Mouse (Mus musculus) kidney, embryonic 14.5 days (tissue): ENCODE measurements at regions not wholly inside any gene's neighbourhood (a gene's known extent, or its start where the extent isn't known, plus 50 kb on each side); places are given as distances from the start of the nearest gene placed in this dataset.

Experiments used
- ATAC-seq: fragments of 200-750 bp; cut with Nextera tagmentation; 2 replicates; pipeline ENCODE4 v1.8.0; 2017; ENCODE audit warnings: moderate number of reproducible peaks, mild to moderate bottlenecking, moderate TSS enrichment, moderate library complexity; ENCODE audit not compliant: low FRiP score, low TSS enrichment
- H3K27ac ChIP-seq: fragments of 300-500 bp; sonication (generic); 2 replicates; pipeline ENCODE4 v1.5.1; 2014; ENCODE audit warnings: low read depth, mild to moderate bottlenecking, low read length, moderate library complexity, mixed read lengths
- H3K27me3 ChIP-seq: fragments of 300-500 bp; sonication (generic); 2 replicates; pipeline ENCODE4 v1.6.1; 2014; ENCODE audit warnings: mild to moderate bottlenecking, low read length; ENCODE audit not compliant: control insufficient read depth, insufficient read depth
- H3K36me3 ChIP-seq: fragments of 300-500 bp; sonication (generic); 2 replicates; pipeline ENCODE4 v1.6.1; 2014; ENCODE audit warnings: low read length, mixed read lengths; ENCODE audit not compliant: control insufficient read depth, insufficient read depth
- H3K4me1 ChIP-seq: fragments of 300-500 bp; sonication (generic); 2 replicates; pipeline ENCODE4 v1.6.1; 2014; ENCODE audit warnings: low read length, mixed read lengths; ENCODE audit not compliant: control insufficient read depth, insufficient read depth
- H3K4me2 ChIP-seq: fragments of 300-500 bp; sonication (generic); replicated peaks from 2 replicates; pipeline ENCODE4 v1.6.1; 2014; ENCODE audit warnings: low read depth, mild to moderate bottlenecking, low read length
- H3K4me3 ChIP-seq: fragments of 300-500 bp; sonication (generic); 2 replicates; pipeline ENCODE4 v1.5.1; 2014; ENCODE audit warnings: mild to moderate bottlenecking, low read length
- H3K9ac ChIP-seq: fragments of 300-500 bp; sonication (generic); 2 replicates; pipeline ENCODE4 v1.6.1; 2014; ENCODE audit warnings: low read depth, mild to moderate bottlenecking, low read length, moderate library complexity
- H3K9me3 ChIP-seq: fragments of 300-500 bp; sonication (generic); 2 replicates; pipeline ENCODE4 v1.6.1; 2016; ENCODE audit warnings: low read length; ENCODE audit not compliant: control insufficient read depth
- WGBS: fragments of 180-500 bp; shearing (Covaris S2); extraction: QIAGEN DNeasy Blood & Tissue Kit; methylation state at CpG from one replicate; pipeline ENCODE4 v1.1.7; 2014; 5-methylcytosine and 5-hydroxymethylcytosine counted together

DNA sequence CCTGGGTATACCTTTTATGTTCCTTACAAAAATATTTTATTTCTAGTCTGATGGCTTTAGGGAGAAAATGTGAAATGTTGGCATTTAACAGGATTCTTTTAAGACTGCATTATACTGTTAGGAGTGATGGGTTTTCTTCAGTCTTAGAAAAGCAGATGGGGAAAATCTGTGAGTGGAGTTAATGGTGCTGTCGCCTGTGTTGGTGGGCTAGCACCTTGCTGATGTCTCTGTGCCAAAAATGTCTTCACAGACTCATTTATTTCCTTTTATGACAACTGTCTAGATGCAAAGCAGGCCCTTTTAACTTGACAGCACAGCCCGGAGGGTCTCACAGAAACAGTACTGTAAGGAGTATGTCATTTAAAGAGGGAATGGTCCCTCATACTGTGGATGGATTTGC, 131.9 kb upstream of the Fn1 start:
- Histone ChIP-seq H3K9ac (no peak overlapping the region), H3K36me3 (no peaks in the 10 kb centered on the region), H3K4me2 (no peak overlapping the region), H3K4me1 (no peaks in the 10 kb centered on the region), H3K9me3 (no peaks in the 10 kb centered on the region), H3K27ac (no peak overlapping the region), H3K27me3 (no peaks in the 10 kb centered on the region), H3K4me3 (no peak overlapping the region)
- WGBS = 68% methylated on average over 2 of the region's 2 CpGs
- ATAC-seq = no peak

DNA sequence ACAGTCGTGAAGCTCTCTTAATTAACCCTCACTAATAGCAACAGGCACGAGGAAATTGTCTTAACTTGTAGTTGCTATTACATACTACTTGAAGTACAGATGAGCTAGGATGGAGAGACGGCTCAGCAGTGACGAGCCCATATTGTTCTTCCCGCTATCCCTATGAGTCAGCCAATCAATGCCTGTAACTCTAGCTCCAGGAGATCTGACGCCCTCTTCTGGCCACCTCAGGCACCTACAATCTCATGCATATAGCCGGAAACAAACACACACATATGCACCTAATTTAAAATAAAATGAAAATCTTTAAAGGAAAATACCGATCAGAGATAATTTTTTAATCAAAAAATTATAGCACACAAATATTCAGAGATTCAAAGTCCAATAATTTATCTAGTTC, 125.3 kb upstream of the Fn1 start:
- no peaks in the 10 kb centered on the region for H3K9me3 ChIP-seq
- no peak overlapping the region for H3K4me2 ChIP-seq
- no peak overlapping the region for H3K9ac ChIP-seq
- no peak overlapping the region for H3K4me3 ChIP-seq
- H3K4me1 ChIP-seq = no peaks in the 10 kb centered on the region
- H3K27ac ChIP-seq = no peak overlapping the region
- ATAC-seq = no peak
- WGBS = 88% methylated on average over 8 of the region's 8 CpGs
- no peaks in the 10 kb centered on the region for H3K36me3 ChIP-seq
- H3K27me3 ChIP-seq = no peaks in the 10 kb centered on the region

DNA sequence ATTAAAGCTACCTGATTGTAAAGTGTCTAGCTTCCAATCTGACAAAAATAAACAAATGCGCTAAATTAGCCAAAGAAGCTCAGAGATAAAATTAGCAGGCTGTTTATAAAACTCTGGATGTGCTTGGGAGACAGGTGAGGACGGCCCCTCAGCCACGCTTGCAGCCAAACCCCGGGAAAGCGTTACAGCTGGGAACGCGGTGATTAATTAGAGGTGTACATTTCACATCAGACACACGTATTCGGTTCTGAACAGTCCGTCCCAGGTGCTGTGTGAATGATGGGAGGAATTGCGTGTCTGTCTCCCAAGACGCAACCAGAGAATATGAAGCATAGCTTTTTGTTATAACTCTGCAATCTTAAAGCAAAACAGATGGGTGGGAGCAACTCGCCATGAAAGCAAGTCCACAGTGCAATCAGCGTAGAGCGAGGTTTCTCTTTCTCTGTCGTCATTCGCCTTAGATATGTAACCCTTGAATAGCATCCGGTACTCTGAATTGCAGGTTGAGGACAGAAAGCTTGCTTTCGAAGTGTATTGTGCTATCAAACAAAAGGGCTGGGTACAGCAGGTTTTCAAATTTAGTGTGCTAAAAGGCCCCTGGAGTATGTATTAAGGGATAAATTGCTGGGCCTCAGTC, 123.0 kb upstream of the Fn1 start:
- no peaks in the 10 kb centered on the region for H3K27me3 ChIP-seq
- H3K36me3 ChIP-seq = no peaks in the 10 kb centered on the region
- no peak overlapping the region for H3K9ac ChIP-seq
- ATAC-seq = no peak
- no peaks in the 10 kb centered on the region for H3K4me1 ChIP-seq
- H3K27ac ChIP-seq = no peak overlapping the region
- 78% methylated on average over 19 of the region's 19 CpGs for WGBS
- H3K4me3 ChIP-seq = no peak overlapping the region
- H3K9me3 ChIP-seq = peaks cover 4% of the 10 kb centered on the region; the same call in 1 of the 2 replicates
- H3K4me2 ChIP-seq = no peak overlapping the region

DNA sequence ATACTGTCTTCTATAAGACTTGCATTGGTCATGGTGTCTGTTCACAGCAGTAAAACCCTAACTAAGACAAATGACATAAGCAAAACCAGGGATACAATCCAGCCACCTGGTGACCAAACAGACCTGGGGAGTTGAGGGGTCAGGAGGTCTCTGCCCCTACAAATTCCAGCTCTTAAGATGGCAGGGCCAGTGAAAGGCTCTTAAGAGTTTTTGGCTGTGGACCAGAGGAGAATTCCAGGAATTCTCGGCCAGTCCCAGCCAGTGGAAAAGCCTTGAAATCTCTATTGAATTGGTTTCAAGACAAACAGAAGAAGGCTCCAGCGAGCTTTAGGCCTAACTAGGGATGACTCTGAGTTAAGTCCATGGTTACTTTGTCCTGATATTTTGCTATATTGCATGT, 119.5 kb upstream of the Fn1 start:
- Histone ChIP-seq H3K4me1 (no peaks in the 10 kb centered on the region), H3K9ac (no peak overlapping the region), H3K9me3 (peaks cover 4% of the 10 kb centered on the region; the same call in 1 of the 2 replicates), H3K4me3 (no peak overlapping the region), H3K27me3 (no peaks in the 10 kb centered on the region), H3K4me2 (no peak overlapping the region), H3K27ac (no peak overlapping the region), H3K36me3 (no peaks in the 10 kb centered on the region)
- no peak for ATAC-seq
- WGBS = 76% methylated on average over 2 of the region's 2 CpGs

DNA sequence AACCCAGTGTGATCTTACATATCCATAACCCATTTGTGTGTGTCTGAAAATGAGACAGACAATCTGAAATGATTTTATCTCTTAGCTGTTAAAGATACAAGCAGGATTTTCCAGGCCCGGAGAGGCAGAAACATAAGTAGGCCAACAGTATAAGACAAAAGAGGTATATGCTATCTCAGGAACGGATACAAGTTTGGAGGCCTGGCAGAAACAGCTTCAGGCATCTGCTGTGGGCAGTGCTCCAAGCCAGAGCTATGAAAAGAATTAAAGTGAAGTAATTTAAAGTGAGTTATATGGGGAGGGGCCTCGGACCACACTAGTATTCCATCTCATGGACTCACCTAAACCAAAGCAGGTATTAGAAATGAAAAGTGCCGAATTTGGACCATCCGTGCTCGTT, 118.8 kb upstream of the Fn1 start:
- 91% methylated on average over 6 of the region's 6 CpGs for WGBS
- no peaks in the 10 kb centered on the region for H3K36me3 ChIP-seq
- ATAC-seq = no peak
- no peaks in the 10 kb centered on the region for H3K4me1 ChIP-seq
- H3K9me3 ChIP-seq = peaks cover 4% of the 10 kb centered on the region; the same call in 1 of the 2 replicates
- no peak overlapping the region for H3K4me2 ChIP-seq
- H3K27me3 ChIP-seq = no peaks in the 10 kb centered on the region
- no peak overlapping the region for H3K9ac ChIP-seq
- no peak overlapping the region for H3K4me3 ChIP-seq
- no peak overlapping the region for H3K27ac ChIP-seq

DNA sequence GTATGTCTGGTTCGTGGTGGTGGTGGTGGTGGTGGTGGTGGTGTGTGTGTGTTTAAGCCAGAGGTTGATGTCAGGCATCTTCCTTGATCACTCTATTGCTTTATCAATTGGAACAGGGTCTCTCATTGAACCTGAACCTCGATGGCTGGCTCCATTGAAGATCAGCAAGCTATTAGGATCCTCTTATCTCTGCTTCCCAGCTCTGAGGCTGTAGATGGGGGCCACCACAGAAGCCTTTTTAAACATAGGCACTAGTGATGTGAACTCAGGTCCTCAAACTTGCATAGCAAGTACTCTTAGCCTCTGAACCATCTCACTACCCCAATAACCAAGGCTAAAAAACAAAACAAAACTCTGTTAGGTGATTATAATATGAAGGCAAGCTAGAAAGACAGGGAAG, 116.6 kb upstream of the Fn1 start:
- Histone ChIP-seq H3K4me3 (no peak overlapping the region), H3K27me3 (no peaks in the 10 kb centered on the region), H3K9ac (no peak overlapping the region), H3K4me1 (no peaks in the 10 kb centered on the region), H3K9me3 (peaks cover 4% of the 10 kb centered on the region; the same call in 1 of the 2 replicates), H3K36me3 (no peaks in the 10 kb centered on the region), H3K27ac (no peak overlapping the region), H3K4me2 (no peak overlapping the region)
- no peak for ATAC-seq
- WGBS = 83% methylated on average over 2 of the region's 2 CpGs

DNA sequence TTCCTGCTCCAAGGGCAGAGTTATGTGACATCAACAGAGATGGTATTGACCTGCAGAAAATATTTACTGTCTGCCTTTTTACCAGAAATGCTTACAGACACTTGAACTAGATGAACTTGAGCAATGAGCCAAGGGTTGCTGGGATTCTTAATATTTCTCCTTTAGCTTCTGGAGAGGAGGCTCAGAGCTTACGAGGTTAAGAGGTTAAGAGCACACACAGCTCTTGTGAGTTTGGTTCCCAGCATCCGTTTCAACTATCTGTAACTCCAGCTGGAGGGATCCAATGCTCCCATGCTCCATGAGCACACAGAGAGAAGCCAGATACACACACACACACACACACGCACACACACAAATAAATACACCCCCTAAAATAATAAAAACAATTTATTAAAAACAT, 114.7 kb upstream of the Fn1 start:
- no peaks in the 10 kb centered on the region for H3K36me3 ChIP-seq
- H3K9me3 ChIP-seq = peaks cover 4% of the 10 kb centered on the region; the same call in 1 of the 2 replicates
- WGBS = 65% methylated on average over 3 of the region's 3 CpGs
- no peak for ATAC-seq
- H3K4me1 ChIP-seq = no peaks in the 10 kb centered on the region
- H3K4me3 ChIP-seq = no peak overlapping the region
- no peak overlapping the region for H3K9ac ChIP-seq
- H3K27ac ChIP-seq = no peak overlapping the region
- no peaks in the 10 kb centered on the region for H3K27me3 ChIP-seq
- no peak overlapping the region for H3K4me2 ChIP-seq

DNA sequence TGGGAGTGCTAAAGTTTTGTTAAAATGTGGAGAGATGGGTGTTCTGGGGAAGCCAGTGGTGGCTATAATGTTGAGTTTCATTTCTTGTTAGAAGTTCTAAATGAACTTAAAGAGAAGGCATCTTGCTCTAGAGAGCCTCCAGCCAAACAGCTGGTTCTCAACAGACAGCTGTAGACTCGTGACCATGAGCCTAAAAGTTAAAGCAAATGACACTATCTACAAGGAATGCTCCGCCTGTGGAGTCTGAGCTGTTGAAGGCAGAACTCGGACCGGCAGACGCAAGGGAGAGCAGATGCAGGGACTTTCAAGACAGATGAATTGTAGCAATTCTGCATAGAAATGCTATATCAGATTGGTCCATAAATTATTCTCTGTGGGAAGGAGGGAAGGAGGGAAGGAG, 114.1 kb upstream of the Fn1 start:
- no peak for ATAC-seq
- WGBS = 49% methylated on average over 5 of the region's 5 CpGs
- no peak overlapping the region for H3K4me3 ChIP-seq
- no peak overlapping the region for H3K9ac ChIP-seq
- H3K9me3 ChIP-seq = no peaks in the 10 kb centered on the region
- no peaks in the 10 kb centered on the region for H3K4me1 ChIP-seq
- no peaks in the 10 kb centered on the region for H3K36me3 ChIP-seq
- H3K4me2 ChIP-seq = no peak overlapping the region
- no peak overlapping the region for H3K27ac ChIP-seq
- no peaks in the 10 kb centered on the region for H3K27me3 ChIP-seq

DNA sequence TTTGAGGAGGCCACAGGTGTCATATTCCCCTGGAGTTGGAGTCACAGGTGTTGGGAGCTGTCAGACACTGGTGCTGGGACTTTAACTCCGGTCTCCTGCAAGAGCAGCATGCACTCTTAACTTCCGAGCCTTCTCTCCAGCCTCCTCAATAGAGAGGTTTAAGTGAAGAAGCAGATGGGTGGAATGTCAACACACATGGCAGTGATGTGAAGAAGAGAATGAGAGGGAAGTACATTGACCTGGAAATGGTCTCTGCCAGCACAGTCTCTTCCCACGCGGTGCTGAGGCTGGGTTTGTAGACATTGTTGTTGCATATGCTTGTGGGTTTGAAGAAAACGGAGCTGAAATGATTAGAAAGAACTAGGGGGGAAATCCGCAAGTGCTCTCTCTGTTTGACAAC, 112.0 kb upstream of the Fn1 start:
- Histone ChIP-seq H3K9ac (no peak overlapping the region), H3K27ac (no peak overlapping the region), H3K27me3 (no peaks in the 10 kb centered on the region), H3K9me3 (no peaks in the 10 kb centered on the region), H3K4me1 (no peaks in the 10 kb centered on the region), H3K4me2 (no peak overlapping the region), H3K36me3 (no peaks in the 10 kb centered on the region), H3K4me3 (no peak overlapping the region)
- no peak for ATAC-seq
- 82% methylated on average over 6 of the region's 6 CpGs for WGBS
